Mouse (Mus musculus) splenic B cell, adult 2 months (primary cell): Measurements from ENCODE around the gene Sowahb.

Experiments used
- DNase-seq: peaks from one replicate; pipeline ENCODE4 v3.0.0-alpha.2; 2011; ENCODE audit warnings: low read depth, low spot score
- H3K27me3 ChIP-seq: 2 replicates; pipeline ENCODE4 v1.6.1; 2012; ENCODE audit warnings: mild to moderate bottlenecking, low read length, moderate library complexity, mixed read lengths; ENCODE audit not compliant: control insufficient read depth, poor library complexity, insufficient read depth, severe bottlenecking
- H3K36me3 ChIP-seq: 2 replicates; pipeline ENCODE4 v1.6.1; 2012; ENCODE audit warnings: mild to moderate bottlenecking, low read length, moderate library complexity, mixed read lengths; ENCODE audit not compliant: control insufficient read depth, poor library complexity, insufficient read depth, severe bottlenecking

Sowahb gene

GRCm38 (mm10) chr5:93000060-93000459, 44.8 kb downstream of the Sowahb start:
- Histone ChIP-seq H3K27me3 (no peaks in the 10 kb centered on the region), H3K36me3 (no peaks in the 10 kb centered on the region)
- no peak for DNase-seq

DNA sequence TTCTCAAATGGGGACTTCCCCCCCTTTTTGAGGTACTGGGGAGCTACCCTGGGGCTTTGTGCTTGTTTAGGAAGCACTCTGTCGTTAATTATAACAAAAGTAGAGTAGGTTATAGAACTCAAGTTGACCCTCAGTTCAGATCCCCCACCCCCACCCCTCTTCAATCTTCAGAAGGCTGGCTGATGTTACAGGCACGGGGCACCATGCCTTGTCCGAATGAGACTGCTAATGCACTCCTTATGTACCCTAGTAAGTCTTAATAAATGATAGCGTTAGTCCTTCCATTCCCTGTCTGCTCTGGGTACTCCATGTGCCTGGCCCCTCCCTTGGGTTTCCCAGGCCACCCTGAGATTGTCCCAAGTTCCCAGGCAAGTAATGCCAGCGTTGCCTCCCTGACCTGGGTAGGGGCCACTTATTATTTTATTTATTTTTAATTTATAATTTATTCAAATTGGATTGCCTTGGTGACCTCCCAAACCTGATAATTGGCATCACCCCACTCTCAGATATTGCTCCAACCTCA, 46.3 kb downstream of the Sowahb start:
- H3K36me3 ChIP-seq = no peaks in the 10 kb centered on the region
- DNase-seq = no peak

GRCm38 (mm10) chr5:92997428-92998120, 47.2 kb downstream of the Sowahb start:
- H3K27me3 ChIP-seq = no peaks in the 10 kb centered on the region
- H3K36me3 ChIP-seq = no peaks in the 10 kb centered on the region
- DNase-seq = no peak

More for the DNA sequence above, 46.3 kb downstream of the Sowahb start:
- no peaks in the 10 kb centered on the region for H3K27me3 ChIP-seq

- no peaks in the 10 kb centered on the region for H3K27me3 ChIP-seq
- no peaks in the 10 kb centered on the region for H3K36me3 ChIP-seq
These were observed 50.0 kb downstream of the Sowahb start for GRCm38 (mm10) chr5:92994861-92995260.

DNA sequence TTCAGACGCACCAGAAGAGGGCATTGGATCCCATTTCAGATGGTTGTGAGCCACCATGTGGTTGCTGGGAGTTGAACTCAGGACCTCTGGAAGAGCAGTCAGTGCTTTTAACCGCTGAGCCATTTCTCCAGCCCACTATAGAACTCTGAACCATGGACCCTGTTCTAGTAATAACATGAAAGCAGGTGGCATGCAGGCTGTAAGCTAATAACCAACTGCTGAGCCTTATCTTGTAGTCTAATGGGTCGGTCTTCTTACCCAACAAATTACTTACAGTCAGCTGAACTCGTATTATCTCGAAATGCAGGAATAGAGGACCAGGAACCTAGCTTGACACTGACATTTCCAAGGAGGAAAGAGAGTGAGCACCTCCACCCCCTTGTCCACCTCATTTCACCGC, 50.5 kb downstream of the Sowahb start:
- H3K27me3 ChIP-seq = no peaks in the 10 kb centered on the region
- no peak for DNase-seq
- H3K36me3 ChIP-seq = no peaks in the 10 kb centered on the region

More at GRCm38 (mm10) chr5:92994861-92995260, 50.0 kb downstream of the Sowahb start:
- no peak for DNase-seq

GRCm38 (mm10) chr5:92992106-92992505, 52.7 kb downstream of the Sowahb start:
- Histone ChIP-seq H3K27me3 (no peaks in the 10 kb centered on the region), H3K36me3 (no peaks in the 10 kb centered on the region)
- no peak for DNase-seq
